Mouse (Mus musculus) liver, embryonic 16.5 days (tissue): ENCODE measurements around the gene Flot2. TPM values are rescaled to one million over a fixed set of nuclear protein-coding genes. Genes with fewer than 3 reads are reported as not detected.
A peak's percentile ranks its signal among the peaks of the same experiment; 100 is the strongest.

Experiments used
- ATAC-seq: fragments of 200-750 bp; cut with Nextera tagmentation; 2 replicates; pipeline ENCODE4 v1.8.0; 2017; ENCODE audit warnings: low read depth, mild to moderate bottlenecking, moderate number of reproducible peaks, moderate library complexity
- H3K27ac ChIP-seq: fragments of 300-500 bp; sonication (generic); 2 replicates; pipeline ENCODE4 v1.5.1; 2014; ENCODE audit warnings: mild to moderate bottlenecking, low read length
- H3K27me3 ChIP-seq: fragments of 300-500 bp; sonication (generic); 2 replicates; pipeline ENCODE4 v1.6.1; 2014; ENCODE audit warnings: low read depth, low read length, mixed read lengths; ENCODE audit not compliant: control insufficient read depth, insufficient read depth
- H3K36me3 ChIP-seq: fragments of 300-500 bp; sonication (generic); 2 replicates; pipeline ENCODE4 v1.6.1; 2014; ENCODE audit warnings: mild to moderate bottlenecking; ENCODE audit not compliant: control insufficient read depth, insufficient read depth
- H3K4me1 ChIP-seq: fragments of 300-500 bp; sonication (generic); 2 replicates; pipeline ENCODE4 v1.6.1; 2014; ENCODE audit warnings: low read depth, low read length, mixed read lengths; ENCODE audit not compliant: control insufficient read depth
- H3K4me2 ChIP-seq: fragments of 300-500 bp; sonication (generic); 2 replicates; pipeline ENCODE4 v1.6.1; 2014; ENCODE audit warnings: low read depth, low read length, mixed read lengths
- H3K4me3 ChIP-seq: fragments of 300-500 bp; sonication (generic); 2 replicates; pipeline ENCODE4 v1.5.1; 2014; ENCODE audit warnings: low read depth, mild to moderate bottlenecking, low read length
- H3K9ac ChIP-seq: fragments of 300-500 bp; sonication (generic); 2 replicates; pipeline ENCODE4 v1.6.1; 2014; ENCODE audit warnings: low read depth, low read length
- H3K9me3 ChIP-seq: fragments of 300-500 bp; sonication (generic); replicated peaks from 2 replicates; pipeline ENCODE4 v1.6.1; 2016; ENCODE audit warnings: low read length; ENCODE audit not compliant: control insufficient read depth
- WGBS: fragments of 180-500 bp; shearing (Covaris S2); extraction: QIAGEN DNeasy Blood & Tissue Kit; methylation state at CpG from one replicate; pipeline ENCODE4 v1.1.7; 2014; ENCODE audit not compliant: insufficient replicate concordance; 5-methylcytosine and 5-hydroxymethylcytosine counted together
- polyA plus RNA-seq: library from polyadenylated mRNA; unstranded; fragments of >200 nt; fragmentation: Nextera tagmentation; extraction: Ambion mirVana; gene quantifications from 2 replicates; pipeline ENCODE4 v1.2.1, GENCODE M21; 2015

The Flot2 gene
- polyA plus RNA-seq, 1 experiment from 2014 or later: 25.1 TPM

- Histone ChIP-seq H3K27me3 (no peaks in the 10 kb centered on the region), H3K9me3 (no peaks in the 10 kb centered on the region), H3K36me3 (peaks cover 24% of the 10 kb centered on the region), H3K4me1 (peaks cover 46% of the 10 kb centered on the region), H3K4me3 (peak overlapping the region; percentile 74), H3K27ac (peak overlapping the region; percentile 100), H3K4me2 (peak overlapping the region; percentile 79), H3K9ac (peak overlapping the region; percentile 94)
- no peak for ATAC-seq
- WGBS: 41% methylated on average over 5 of the region's 5 CpGs
Observed at GRCm38 (mm10) chr11:78071938-78072337, 34.2 kb downstream of the Flot2 start.

- Histone ChIP-seq H3K27ac (peak overlapping the region; percentile 100), H3K36me3 (peaks cover 24% of the 10 kb centered on the region), H3K9me3 (no peaks in the 10 kb centered on the region), H3K27me3 (no peaks in the 10 kb centered on the region), H3K4me2 (peak overlapping the region; percentile 79), H3K9ac (peak overlapping the region; percentile 94), H3K4me3 (peak overlapping the region; percentile 74), H3K4me1 (peaks cover 40% of the 10 kb centered on the region)
- ATAC-seq: peak; percentile 20
- 7% methylated on average over 6 of the region's 6 CpGs for WGBS
Observed at GRCm38 (mm10) chr11:78072425-78073130, 34.8 kb downstream of the Flot2 start.

- Histone ChIP-seq H3K36me3 (peaks cover 26% of the 10 kb centered on the region), H3K27ac (peak overlapping the region; percentile 100), H3K27me3 (no peaks in the 10 kb centered on the region), H3K4me2 (peak overlapping the region; percentile 79), H3K9ac (peak overlapping the region; percentile 94), H3K9me3 (no peaks in the 10 kb centered on the region), H3K4me3 (peak overlapping the region; percentile 74), H3K4me1 (peaks cover 31% of the 10 kb centered on the region)
- peak; percentile 61 for ATAC-seq
- WGBS: 32% methylated on average over 9 of the region's 9 CpGs
Observed at GRCm38 (mm10) chr11:78073577-78074276, 36.0 kb downstream of the Flot2 start.

- ATAC-seq: peak; percentile 54
- Histone ChIP-seq H3K9ac (peak overlapping the region; percentile 94), H3K4me3 (peak overlapping the region; percentile 74), H3K4me2 (peak overlapping the region; percentile 79), H3K27me3 (no peaks in the 10 kb centered on the region), H3K36me3 (peaks cover 26% of the 10 kb centered on the region), H3K9me3 (no peaks in the 10 kb centered on the region), H3K4me1 (peaks cover 31% of the 10 kb centered on the region), H3K27ac (peak overlapping the region; percentile 100)
- 34% methylated on average over 2 of the region's 2 CpGs for WGBS
Observed at GRCm38 (mm10) chr11:78074277-78074652, 36.5 kb downstream of the Flot2 start.

GRCm38 (mm10) chr11:78074666-78075065 is 36.9 kb downstream of the Flot2 start:
- H3K9me3 ChIP-seq: no peaks in the 10 kb centered on the region
- H3K4me1 ChIP-seq: peaks cover 34% of the 10 kb centered on the region
- H3K27me3 ChIP-seq: no peaks in the 10 kb centered on the region
- peak overlapping the region; percentile 79 for H3K4me2 ChIP-seq
- peak overlapping the region; percentile 74 for H3K4me3 ChIP-seq
- peak overlapping the region; percentile 94 for H3K9ac ChIP-seq
- peaks cover 26% of the 10 kb centered on the region for H3K36me3 ChIP-seq
- WGBS: 43% methylated on average over 4 of the region's 4 CpGs
- ATAC-seq: no peak
- H3K27ac ChIP-seq: peak overlapping the region; percentile 100

GRCm38 (mm10) chr11:78079961-78080921 is 42.5 kb downstream of the Flot2 start, which contains the start of gene Eral1:
Gene Eral1 (minus strand): TSS chr11:78080383.
- Histone ChIP-seq H3K9me3 (no peaks in the 10 kb centered on the region), H3K36me3 (peaks cover 11% of the 10 kb centered on the region), H3K27me3 (no peaks in the 10 kb centered on the region), H3K4me2 (peak within 1 kb of the TSS; percentile 91), H3K4me1 (peaks cover 22% of the 10 kb centered on the region), H3K27ac (peak within 1 kb of the TSS; percentile 86), H3K9ac (peak within 1 kb of the TSS; percentile 88), H3K4me3 (peak within 1 kb of the TSS; percentile 93)
- ATAC-seq: peak; percentile 94
- WGBS: under 1% methylated on average over 42 of the region's 42 CpGs

GRCm38 (mm10) chr11:78083595-78083994 is 45.9 kb downstream of the Flot2 start:
- Histone ChIP-seq H3K27me3 (no peaks in the 10 kb centered on the region), H3K4me3 (no peak overlapping the region), H3K9me3 (no peaks in the 10 kb centered on the region), H3K4me1 (peaks cover 15% of the 10 kb centered on the region), H3K4me2 (no peak overlapping the region), H3K27ac (no peak overlapping the region), H3K36me3 (no peaks in the 10 kb centered on the region), H3K9ac (no peak overlapping the region)
- ATAC-seq: no peak
- WGBS: 14% methylated on average over 1 of the region's 1 CpGs

- Histone ChIP-seq H3K27ac (no peak overlapping the region), H3K4me2 (no peak overlapping the region), H3K4me3 (no peak overlapping the region), H3K9ac (no peak overlapping the region), H3K4me1 (no peaks in the 10 kb centered on the region), H3K36me3 (no peaks in the 10 kb centered on the region), H3K9me3 (no peaks in the 10 kb centered on the region), H3K27me3 (no peaks in the 10 kb centered on the region)
- WGBS: 63% methylated on average over 4 of the region's 4 CpGs
- no peak for ATAC-seq
Observed at GRCm38 (mm10) chr11:78086925-78087479, 49.3 kb downstream of the Flot2 start.
